Mouse (Mus musculus) megakaryocyte, embryonic 14.5 days (primary cell): ENCODE data around the gene D17Wsu92e.

Experiments used
- FLI1 ChIP-seq: IDR thresholded peaks from 2 replicates; pipeline ENCODE4 v1.6.1; 2012; ENCODE audit warnings: low read length, inconsistent platforms, mixed read lengths
- GATA1 ChIP-seq: IDR thresholded peaks from 3 replicates; pipeline ENCODE4 v1.6.1; 2012; ENCODE audit warnings: mixed read lengths, low read length, inconsistent platforms, borderline replicate concordance

GRCm38 (mm10) chr17:27839469-27840252, 19.2 kb upstream of the D17Wsu92e start:
- TF ChIP-seq GATA1, result no peak
- TF ChIP-seq FLI1, result peak; percentile 81
